19 mouse cellular contexts compared by ENCODE assay signal in the genomic region with DNA sequence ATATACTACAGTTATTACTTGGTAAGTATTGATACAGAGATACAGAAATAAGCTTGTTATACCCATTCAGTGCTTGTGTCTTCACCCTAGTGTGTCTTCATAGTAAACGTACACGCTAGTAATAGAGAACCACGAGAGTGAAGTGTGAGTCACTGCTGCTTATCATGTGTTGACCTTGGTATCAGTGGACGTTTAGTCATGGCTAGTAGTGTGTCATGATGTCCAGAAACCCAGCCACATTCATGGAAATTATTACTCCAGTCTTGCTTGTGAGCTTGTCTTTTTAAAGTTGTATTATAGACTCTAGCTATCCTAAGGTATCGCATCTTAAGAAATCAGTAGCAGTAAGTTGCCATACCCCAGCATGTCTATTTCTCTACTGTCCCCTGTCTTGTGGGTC. TPM values are rescaled to one million over a fixed set of nuclear protein-coding genes. Genes with fewer than 3 reads are reported as not detected.
DNase-seq lines count a peak whose midpoint lies in the region; ATAC-seq lines count a peak whose summit lies in the region.
"Had no signal": no experiment of that assay in that cellular context is flagged by ENCODE, and none has a peak within 500 bp of the region (broad histone marks: within the 10 kb centered on the region; RNA-seq: fewer than 3 reads in every experiment).

No protein-coding gene starts in this region.

- H3K9ac ChIP-seq in liver, embryonic 12.5 days = peak overlapping the region; percentile 54
- H3K9ac ChIP-seq in liver, embryonic 11.5 days (ENCODE audit: low read depth, low read length) = no peak overlapping the region
- H3K9ac ChIP-seq in liver, embryonic 16.5 days (ENCODE audit: low read depth, low read length) = 0 out of 2 replicates have a peak overlapping the region, but pooled peaks have one; percentile 1
- H3K9ac ChIP-seq in hindbrain, embryonic 13.5 days = no peak overlapping the region
- H3K9ac ChIP-seq: forebrain, postnatal 0 days; limb, embryonic 15.5 days; midbrain, embryonic 13.5 days had no signal

- H3K4me1 ChIP-seq in liver, embryonic 12.5 days = peaks cover 74% of the 10 kb centered on the region
- H3K4me1 ChIP-seq in liver, embryonic 11.5 days (replicated peaks; ENCODE audit: control insufficient read depth, insufficient read depth, low read length) = peaks cover 43% of the 10 kb centered on the region
- H3K4me1 ChIP-seq in liver, embryonic 16.5 days (ENCODE audit: control insufficient read depth, low read depth, low read length) = peaks cover 70% of the 10 kb centered on the region
- H3K4me1 ChIP-seq in hindbrain, embryonic 13.5 days (replicated peaks) = peaks cover 4% of the 10 kb centered on the region; the same call in 1 of the 2 replicates
- H3K4me1 ChIP-seq: limb, embryonic 15.5 days; midbrain, embryonic 13.5 days had no signal

- peak overlapping the region; percentile 95 for H3K27ac ChIP-seq in liver, embryonic 12.5 days
- no peak overlapping the region for H3K27ac ChIP-seq in liver, embryonic 11.5 days (ENCODE audit: low read depth, low read length)
- peak overlapping the region; percentile 87 for H3K27ac ChIP-seq in liver, embryonic 16.5 days (ENCODE audit: low read length)
- H3K27ac ChIP-seq in hindbrain, embryonic 13.5 days = no peak overlapping the region
- H3K27ac ChIP-seq: hindbrain, embryonic 10.5 days; limb, embryonic 15.5 days; midbrain, embryonic 13.5 days had no signal

- no peaks in the 10 kb centered on the region for H3K27me3 ChIP-seq in liver, embryonic 12.5 days (replicated peaks)
- no peaks in the 10 kb centered on the region for H3K27me3 ChIP-seq in liver, embryonic 11.5 days (replicated peaks; ENCODE audit: control insufficient read depth, insufficient read depth, low read length)
- no peaks in the 10 kb centered on the region for H3K27me3 ChIP-seq in liver, embryonic 16.5 days (ENCODE audit: control insufficient read depth, insufficient read depth, low read depth, low read length)
- no peaks in the 10 kb centered on the region for H3K27me3 ChIP-seq in hindbrain, embryonic 13.5 days
- H3K27me3 ChIP-seq: limb, embryonic 15.5 days; midbrain, embryonic 13.5 days; Patski had no signal

- H3K4me2 ChIP-seq in liver, embryonic 12.5 days = peak overlapping the region; percentile 34; the same call in 1 of the 2 replicates
- H3K4me2 ChIP-seq in liver, embryonic 11.5 days = no peak overlapping the region
- H3K4me2 ChIP-seq in liver, embryonic 16.5 days (ENCODE audit: low read depth, low read length) = no peak overlapping the region
- H3K4me2 ChIP-seq in hindbrain, embryonic 13.5 days = no peak overlapping the region
- H3K4me2 ChIP-seq: limb, embryonic 15.5 days; midbrain, embryonic 13.5 days had no signal

- peaks cover 36% of the 10 kb centered on the region for H3K36me3 ChIP-seq in liver, embryonic 12.5 days
- H3K36me3 ChIP-seq in liver, embryonic 11.5 days (ENCODE audit: control insufficient read depth, insufficient read depth, low read length) = peaks cover 8% of the 10 kb centered on the region; the same call in 1 of the 2 replicates
- H3K36me3 ChIP-seq in liver, embryonic 16.5 days (ENCODE audit: control insufficient read depth, insufficient read depth) = peaks cover 5% of the 10 kb centered on the region; the same call in 1 of the 2 replicates
- peaks cover 13% of the 10 kb centered on the region for H3K36me3 ChIP-seq in hindbrain, embryonic 13.5 days

- DNase-seq in adrenal gland, adult 2 months = peak; percentile 60
- no peak for DNase-seq in adrenal gland, adult 18-20 months (ENCODE audit: low spot score in 2 of 2)
- DNase-seq in liver, embryonic 11.5 days (ENCODE audit: low spot score) = no peak
- peak; percentile 94 for DNase-seq in 416B (ENCODE audit: low read depth)
- DNase-seq in urinary bladder, postnatal 25 days (ENCODE audit: low spot score) = no peak
- DNase-seq: cerebellum, adult 18-20 months; cerebellum, postnatal 14 days; forebrain, postnatal 0 days; kidney, adult 18-20 months; kidney, postnatal 4 days; left cerebral cortex, postnatal 4 days had no signal

- 54% methylated on average over 5 of the region's 5 CpGs for WGBS in liver, embryonic 12.5 days (ENCODE audit: insufficient replicate concordance)
- 68% methylated on average over 5 of the region's 5 CpGs for WGBS in liver, embryonic 11.5 days
- WGBS in liver, embryonic 16.5 days (ENCODE audit: insufficient replicate concordance) = 50% methylated on average over 5 of the region's 5 CpGs
- 93% methylated on average over 5 of the region's 5 CpGs for WGBS in hindbrain, embryonic 13.5 days

- H3K9me3 ChIP-seq in liver, embryonic 12.5 days (replicated peaks) = no peaks in the 10 kb centered on the region
- H3K9me3 ChIP-seq in liver, embryonic 11.5 days (ENCODE audit: control insufficient read depth, low read length) = no peaks in the 10 kb centered on the region
- H3K9me3 ChIP-seq in liver, embryonic 16.5 days (replicated peaks; ENCODE audit: control insufficient read depth, low read length) = no peaks in the 10 kb centered on the region
- H3K9me3 ChIP-seq in hindbrain, embryonic 13.5 days = no peaks in the 10 kb centered on the region
- H3K9me3 ChIP-seq: hindbrain, embryonic 10.5 days; limb, embryonic 15.5 days; midbrain, embryonic 13.5 days had no signal

- peak; percentile 25; the same call in 1 of the 2 replicates for ATAC-seq in liver, embryonic 12.5 days
- no peak for ATAC-seq in liver, embryonic 11.5 days (replicated peaks; ENCODE audit: low FRiP score)
- ATAC-seq in liver, embryonic 16.5 days (ENCODE audit: low read depth) = peak; percentile 44
- ATAC-seq in hindbrain, embryonic 13.5 days (ENCODE audit: low FRiP score) = no peak
- ATAC-seq: forebrain, postnatal 0 days; lung, postnatal 0 days; midbrain, embryonic 13.5 days; Patski had no signal

- no peak overlapping the region for H3K4me3 ChIP-seq in liver, embryonic 12.5 days
- H3K4me3 ChIP-seq in liver, embryonic 11.5 days (ENCODE audit: low read depth, low read length) = no peak overlapping the region
- no peak overlapping the region for H3K4me3 ChIP-seq in liver, embryonic 16.5 days (ENCODE audit: low read depth, low read length)
- no peak overlapping the region for H3K4me3 ChIP-seq in hindbrain, embryonic 13.5 days
- H3K4me3 ChIP-seq: hindbrain, embryonic 10.5 days; limb, embryonic 15.5 days; midbrain, embryonic 13.5 days had no signal

RNA-seq across cellular contexts. Expression of gene Gusb, which starts 24.2 kb away (rescaled TPM):
- 10 to 100 TPM; 42.6 to 57.1 TPM for total RNA-seq in adrenal gland, adult 2 months (2021)
- 35.4 and 41.9 TPM in 2 replicates for polyA plus RNA-seq in adrenal gland, adult 2 months (2012; rRNA removed)
- 10 to 100 TPM; 48.8 to 52.0 TPM for total RNA-seq in adrenal gland, adult 18-20 months (2021)
- 44.8 and 49.1 TPM in 2 replicates for polyA plus RNA-seq in liver, embryonic 12.5 days (2016; fragmentation: Nextera tagmentation; extraction: Ambion mirVana)
- polyA plus RNA-seq in liver, embryonic 11.5 days (2014; fragmentation: Nextera tagmentation; extraction: Ambion mirVana) = 82.5 and 89.9 TPM in 2 replicates
- 30.5 and 30.6 TPM in 2 replicates for polyA plus RNA-seq in liver, embryonic 16.5 days (2015; fragmentation: Nextera tagmentation; extraction: Ambion mirVana)
- polyA plus RNA-seq in hindbrain, embryonic 13.5 days (2015; fragmentation: Nextera tagmentation; extraction: Ambion mirVana) = 28.9 and 31.9 TPM in 2 replicates

RNA-seq across cellular contexts. Expression of gene Vkorc1l1, which starts 36.8 kb away (rescaled TPM):
- 10 to 100 TPM; 23.0 to 33.8 TPM for total RNA-seq in adrenal gland, adult 2 months (2021)
- polyA plus RNA-seq in adrenal gland, adult 2 months (2012; rRNA removed) = 9.8 and 10.4 TPM in 2 replicates
- total RNA-seq in adrenal gland, adult 18-20 months (2021) = 10 to 100 TPM; 27.7 to 33.9 TPM
- polyA plus RNA-seq in liver, embryonic 12.5 days (2016; fragmentation: Nextera tagmentation; extraction: Ambion mirVana) = 29.8 and 31.2 TPM in 2 replicates
- polyA plus RNA-seq in liver, embryonic 11.5 days (2014; fragmentation: Nextera tagmentation; extraction: Ambion mirVana) = 29.4 and 30.4 TPM in 2 replicates
- 17.3 and 18.6 TPM in 2 replicates for polyA plus RNA-seq in liver, embryonic 16.5 days (2015; fragmentation: Nextera tagmentation; extraction: Ambion mirVana)
- 31.1 and 32.5 TPM in 2 replicates for polyA plus RNA-seq in hindbrain, embryonic 13.5 days (2015; fragmentation: Nextera tagmentation; extraction: Ambion mirVana)

RNA-seq across cellular contexts. Expression of gene Asl, which starts 50.4 kb away (rescaled TPM):
- total RNA-seq in adrenal gland, adult 2 months (2021) = 100 to 1,000 TPM in 1 of 2 experiments, 10 to 100 TPM in 1; 92.5 to 106 TPM
- 74.2 and 115 TPM in 2 replicates for polyA plus RNA-seq in adrenal gland, adult 2 months (2012; rRNA removed)
- 100 to 1,000 TPM in 1 of 2 experiments, 10 to 100 TPM in 1; 80.6 to 121 TPM for total RNA-seq in adrenal gland, adult 18-20 months (2021)
- 39.1 and 41.1 TPM in 2 replicates for polyA plus RNA-seq in liver, embryonic 12.5 days (2016; fragmentation: Nextera tagmentation; extraction: Ambion mirVana)
- polyA plus RNA-seq in liver, embryonic 11.5 days (2014; fragmentation: Nextera tagmentation; extraction: Ambion mirVana) = 51.8 and 61.0 TPM in 2 replicates
- 61.8 and 65.8 TPM in 2 replicates for polyA plus RNA-seq in liver, embryonic 16.5 days (2015; fragmentation: Nextera tagmentation; extraction: Ambion mirVana)
- 31.3 and 40.2 TPM in 2 replicates for polyA plus RNA-seq in hindbrain, embryonic 13.5 days (2015; fragmentation: Nextera tagmentation; extraction: Ambion mirVana)

RNA-seq across cellular contexts. Expression of gene Crcp, which starts 50.5 kb away (rescaled TPM):
- 10 to 100 TPM; 33.6 to 43.0 TPM for total RNA-seq in adrenal gland, adult 2 months (2021)
- polyA plus RNA-seq in adrenal gland, adult 2 months (2012; rRNA removed) = 6.6 and 10.2 TPM in 2 replicates
- 10 to 100 TPM; 26.0 to 40.2 TPM for total RNA-seq in adrenal gland, adult 18-20 months (2021)
- polyA plus RNA-seq in liver, embryonic 12.5 days (2016; fragmentation: Nextera tagmentation; extraction: Ambion mirVana) = 33.9 and 34.7 TPM in 2 replicates
- polyA plus RNA-seq in liver, embryonic 11.5 days (2014; fragmentation: Nextera tagmentation; extraction: Ambion mirVana) = 30.8 and 34.8 TPM in 2 replicates
- polyA plus RNA-seq in liver, embryonic 16.5 days (2015; fragmentation: Nextera tagmentation; extraction: Ambion mirVana) = 17.8 and 19.9 TPM in 2 replicates
- 78.7 and 82.4 TPM in 2 replicates for polyA plus RNA-seq in hindbrain, embryonic 13.5 days (2015; fragmentation: Nextera tagmentation; extraction: Ambion mirVana)

Comparison
In these comparisons a context has a peak if more than half of its experiments do, and no peak if none do; other contexts are left out.
1. DNase-seq: peak in adrenal gland, adult 2 months (single experiment) and 416B (single experiment); none in adrenal gland, adult 18-20 months (0 of 2), liver, embryonic 11.5 days (single experiment) and urinary bladder, postnatal 25 days (single experiment).
2. ATAC-seq: peak in liver, embryonic 12.5 days (single experiment) and liver, embryonic 16.5 days (single experiment); none in liver, embryonic 11.5 days (single experiment) and hindbrain, embryonic 13.5 days (single experiment).
3. H3K27ac ChIP-seq: peak in liver, embryonic 12.5 days (single experiment) and liver, embryonic 16.5 days (single experiment); none in liver, embryonic 11.5 days (single experiment) and hindbrain, embryonic 13.5 days (single experiment).
4. H3K9ac ChIP-seq: peak in liver, embryonic 12.5 days (single experiment) and liver, embryonic 16.5 days (single experiment); none in liver, embryonic 11.5 days (single experiment) and hindbrain, embryonic 13.5 days (single experiment).